Mouse (Mus musculus): ENCODE measurements around the gene Spic. TPM values are rescaled to one million over a fixed set of nuclear protein-coding genes. Genes with fewer than 3 reads are reported as not detected.

Spic gene
- polyA plus RNA-seq (2015; fragmentation: Nextera tagmentation; extraction: Ambion mirVana), result 0.09 TPM in 1 of 2 replicates, not detected in the other

DNA sequence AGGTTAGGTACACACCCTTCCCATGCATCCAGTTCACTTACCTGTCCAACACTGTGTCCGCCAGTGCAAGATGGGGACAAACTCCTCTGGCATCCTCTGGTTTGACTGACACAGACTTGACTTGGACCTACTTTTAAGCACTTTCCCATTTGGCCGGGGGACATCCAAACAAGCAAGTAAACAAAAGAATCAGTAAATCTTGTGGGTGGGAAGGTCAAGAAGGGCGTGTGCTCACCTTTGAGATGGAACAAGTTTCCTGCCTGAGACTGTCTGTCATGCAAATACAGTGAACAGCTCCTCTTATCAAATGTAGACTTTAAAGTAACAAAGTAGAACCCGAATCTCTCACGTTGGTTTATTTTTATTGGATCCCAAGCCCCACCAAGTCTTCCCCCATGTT lies at the start of gene Spic:
Spic (minus strand) TSS at position 91 of the 400 bp plus-strand sequence.
- H3K9ac ChIP-seq, result no peak within 1 kb of the TSS

GRCm38 (mm10) chr10:88732309-88732622 lies 47.5 kb upstream of the Spic start:
- Histone ChIP-seq H3K4me3 (peak overlapping the region; percentile 97), H3K9ac (peak overlapping the region; percentile 97), H3K9me3 (no peaks in the 10 kb centered on the region), H3K27ac (no peak overlapping the region), H3K4me2 (peak overlapping the region; percentile 97), H3K27me3 (0 out of 2 replicates have a peak, but pooled peaks cover 5% of the 10 kb centered on the region), H3K36me3 (peaks cover 5% of the 10 kb centered on the region), H3K4me1 (replicated peaks) (peaks cover 19% of the 10 kb centered on the region)
- 19% methylated on average over 6 of the region's 6 CpGs for WGBS
- ATAC-seq (ENCODE audit: low FRiP score), result no peak

More for the DNA sequence above, at the start of gene Spic:
- Histone ChIP-seq H3K4me2 (no peak within 1 kb of the TSS), H3K9me3 (no peaks in the 10 kb centered on the region), H3K4me1 (replicated peaks) (no peaks in the 10 kb centered on the region), H3K4me3 (no peak within 1 kb of the TSS), H3K27ac (no peak within 1 kb of the TSS), H3K27me3 (no peaks in the 10 kb centered on the region), H3K36me3 (no peaks in the 10 kb centered on the region)
- no peak for ATAC-seq (ENCODE audit: low FRiP score)
- WGBS, result 67% methylated on average over 5 of the region's 5 CpGs

DNA sequence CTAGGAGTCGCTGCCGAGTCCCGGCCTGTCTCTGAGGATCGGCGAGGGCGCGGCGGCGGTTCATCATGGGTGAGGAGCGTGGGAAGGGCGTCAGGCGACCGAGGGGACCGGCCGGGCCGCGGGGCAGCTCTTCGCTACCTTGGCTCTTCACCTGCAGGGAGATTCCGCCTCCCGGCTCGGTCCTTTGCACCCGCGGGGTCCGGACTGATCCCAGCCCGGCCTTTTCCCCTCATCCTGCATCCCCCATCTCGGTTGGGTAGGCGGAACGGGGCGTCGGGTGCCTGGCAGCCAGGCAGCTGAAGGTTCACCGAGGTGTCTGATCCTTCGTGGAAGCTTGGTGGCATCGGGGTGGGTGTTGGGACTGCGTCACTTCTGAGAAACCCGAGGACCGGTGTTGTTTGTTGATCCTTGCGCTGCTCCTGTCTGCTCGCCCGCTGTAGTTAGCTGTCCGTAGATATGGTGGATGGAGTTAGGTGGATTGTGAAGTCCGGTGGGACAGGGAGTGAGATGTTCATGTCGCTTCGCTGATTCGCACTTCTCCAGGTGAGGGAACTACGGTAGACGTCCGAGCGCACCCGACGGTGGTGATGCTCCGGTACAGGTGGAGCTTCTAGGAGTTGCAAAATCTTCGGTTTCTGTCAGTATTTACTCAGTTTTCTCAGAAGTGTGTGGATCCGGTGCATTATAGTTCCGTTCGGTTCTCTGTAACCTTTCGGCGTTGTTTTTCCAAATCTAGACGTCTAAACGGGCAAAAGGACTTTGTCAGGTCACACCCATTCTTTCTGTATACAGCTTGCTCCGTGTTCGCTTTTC lies 46.9 kb upstream of the Spic start:
- peak; percentile 61 for ATAC-seq (ENCODE audit: low FRiP score)
- peaks cover 3% of the 10 kb centered on the region for H3K36me3 ChIP-seq
- H3K27ac ChIP-seq, result peak overlapping the region; percentile 79
- peak overlapping the region; percentile 97 for H3K9ac ChIP-seq
- H3K4me1 ChIP-seq (replicated peaks), result peaks cover 19% of the 10 kb centered on the region
- WGBS, result 3% methylated on average over 61 of the region's 61 CpGs
- H3K27me3 ChIP-seq, result 0 out of 2 replicates have a peak, but pooled peaks cover 5% of the 10 kb centered on the region
- H3K4me2 ChIP-seq, result peak overlapping the region; percentile 97
- no peaks in the 10 kb centered on the region for H3K9me3 ChIP-seq
- H3K4me3 ChIP-seq, result peak overlapping the region; percentile 97

DNA sequence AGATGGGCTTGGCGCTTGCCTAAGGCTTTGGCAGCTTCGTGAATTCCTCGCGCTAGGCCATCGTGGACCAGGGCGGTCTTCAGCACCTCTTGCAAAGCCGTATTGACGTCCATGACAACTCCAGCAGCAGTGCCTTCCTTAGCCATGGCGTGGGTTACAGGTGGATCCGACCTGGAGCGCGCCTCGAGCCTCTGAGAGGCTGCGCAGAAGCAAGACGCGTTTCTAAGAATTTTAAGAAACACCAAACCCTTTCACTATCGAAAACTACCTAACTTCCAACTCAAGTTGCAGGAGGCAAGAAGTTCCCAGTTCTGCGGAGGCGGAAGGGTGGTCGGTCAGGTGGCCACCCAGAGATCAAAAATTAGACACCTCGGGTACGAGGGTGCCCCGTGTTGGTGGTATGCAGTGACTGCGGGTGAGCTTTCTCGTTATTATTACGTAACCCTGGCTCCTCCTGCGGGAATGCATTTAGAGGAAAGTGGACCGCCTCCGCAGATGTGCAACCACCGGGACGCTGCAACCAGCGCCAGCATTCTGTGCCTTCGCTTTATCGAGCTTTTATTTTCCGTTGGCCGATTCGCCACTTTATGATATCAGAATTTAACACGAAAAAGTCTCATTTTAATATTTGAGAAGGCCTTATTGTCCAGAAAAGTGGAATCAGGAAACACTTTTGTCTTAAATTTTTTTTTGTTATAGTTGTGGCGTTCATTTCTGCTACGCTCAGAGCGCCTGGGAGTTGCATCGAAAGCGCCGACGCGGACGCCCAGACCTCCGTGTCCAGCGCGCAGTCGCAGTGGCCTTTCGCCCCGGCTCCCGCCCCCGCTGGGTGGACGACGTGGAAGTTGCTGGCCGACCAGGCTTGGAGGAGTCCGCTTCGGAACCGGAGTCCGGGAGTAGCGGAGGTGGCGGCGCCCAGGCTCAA lies 46.0 kb upstream of the Spic start, which contains the start of gene Arl1:
Arl1 (plus strand) TSS at position 288 of the 925 bp plus-strand sequence.
- Histone ChIP-seq H3K4me1 (replicated peaks) (peaks cover 19% of the 10 kb centered on the region), H3K4me2 (peak within 1 kb of the TSS; percentile 97), H3K9me3 (no peaks in the 10 kb centered on the region), H3K4me3 (peak within 1 kb of the TSS; percentile 97), H3K27me3 (0 out of 2 replicates have a peak, but pooled peaks cover 5% of the 10 kb centered on the region), H3K9ac (peak within 1 kb of the TSS; percentile 97), H3K27ac (peak within 1 kb of the TSS; percentile 79), H3K36me3 (no peaks in the 10 kb centered on the region)
- peak; percentile 98 for ATAC-seq (ENCODE audit: low FRiP score)
- WGBS, result under 1% methylated on average over 65 of the region's 65 CpGs

- Histone ChIP-seq H3K4me3 (no peak overlapping the region), H3K27ac (no peak overlapping the region), H3K36me3 (no peaks in the 10 kb centered on the region), H3K27me3 (0 out of 2 replicates have a peak, but pooled peaks cover 9% of the 10 kb centered on the region), H3K4me2 (no peak overlapping the region), H3K9ac (no peak overlapping the region), H3K4me1 (replicated peaks) (peaks cover 18% of the 10 kb centered on the region), H3K9me3 (no peaks in the 10 kb centered on the region)
- ATAC-seq (ENCODE audit: low FRiP score), result no peak
- WGBS, result 77% methylated on average over 8 of the region's 8 CpGs
Measured at GRCm38 (mm10) chr10:88728166-88728565, 43.4 kb upstream of the Spic start.

GRCm38 (mm10) chr10:88727128-88727527 lies 42.3 kb upstream of the Spic start:
- H3K27ac ChIP-seq, result no peak overlapping the region
- peaks cover 9% of the 10 kb centered on the region for H3K4me1 ChIP-seq (replicated peaks)
- H3K4me3 ChIP-seq, result no peak overlapping the region
- 77% methylated on average over 1 of the region's 1 CpGs for WGBS
- no peak overlapping the region for H3K9ac ChIP-seq
- H3K4me2 ChIP-seq, result no peak overlapping the region
- no peaks in the 10 kb centered on the region for H3K9me3 ChIP-seq
- 0 out of 2 replicates have a peak, but pooled peaks cover 9% of the 10 kb centered on the region for H3K27me3 ChIP-seq
- no peaks in the 10 kb centered on the region for H3K36me3 ChIP-seq
- no peak for ATAC-seq (ENCODE audit: low FRiP score)

- WGBS, result 61% methylated on average over 2 of the region's 2 CpGs
- Histone ChIP-seq H3K4me1 (replicated peaks) (peaks cover 2% of the 10 kb centered on the region), H3K27ac (no peak overlapping the region), H3K9ac (no peak overlapping the region), H3K9me3 (no peaks in the 10 kb centered on the region), H3K4me3 (no peak overlapping the region), H3K27me3 (0 out of 2 replicates have a peak, but pooled peaks cover 9% of the 10 kb centered on the region), H3K4me2 (no peak overlapping the region), H3K36me3 (no peaks in the 10 kb centered on the region)
- no peak for ATAC-seq (ENCODE audit: low FRiP score)
Measured at GRCm38 (mm10) chr10:88725343-88725742, 40.5 kb upstream of the Spic start.

GRCm38 (mm10) chr10:88719618-88720017 lies 34.8 kb upstream of the Spic start:
- H3K4me2 ChIP-seq, result no peak overlapping the region
- 88% methylated on average over 1 of the region's 1 CpGs for WGBS
- H3K36me3 ChIP-seq, result no peaks in the 10 kb centered on the region
- H3K9me3 ChIP-seq, result no peaks in the 10 kb centered on the region
- 0 out of 2 replicates have a peak, but pooled peaks cover 2% of the 10 kb centered on the region for H3K27me3 ChIP-seq
- no peak overlapping the region for H3K27ac ChIP-seq
- H3K4me1 ChIP-seq (replicated peaks), result no peaks in the 10 kb centered on the region
- H3K9ac ChIP-seq, result no peak overlapping the region
- no peak for ATAC-seq (ENCODE audit: low FRiP score)
- H3K4me3 ChIP-seq, result no peak overlapping the region

DNA sequence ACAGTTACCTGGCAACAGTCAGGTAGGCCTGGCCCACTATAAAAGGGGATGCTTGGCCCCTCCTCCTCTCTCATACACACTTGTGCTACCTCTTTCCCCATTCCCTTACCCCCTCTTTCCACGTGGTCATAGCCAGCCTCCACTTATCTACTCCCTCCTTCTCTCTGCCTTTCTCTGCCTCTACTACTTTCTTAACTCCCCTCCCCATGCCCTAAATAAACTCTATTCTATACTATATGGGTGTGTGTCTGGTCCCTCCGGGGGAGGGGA lies 32.9 kb upstream of the Spic start:
- Histone ChIP-seq H3K27me3 (no peaks in the 10 kb centered on the region), H3K36me3 (no peaks in the 10 kb centered on the region), H3K9ac (no peak overlapping the region), H3K4me1 (replicated peaks) (no peaks in the 10 kb centered on the region), H3K4me2 (no peak overlapping the region), H3K4me3 (no peak overlapping the region), H3K27ac (no peak overlapping the region), H3K9me3 (no peaks in the 10 kb centered on the region)
- no peak for ATAC-seq (ENCODE audit: low FRiP score)
- 51% methylated on average over 2 of the region's 2 CpGs for WGBS

GRCm38 (mm10) chr10:88716986-88717755 lies 32.4 kb upstream of the Spic start:
- H3K4me3 ChIP-seq, result no peak overlapping the region
- H3K27ac ChIP-seq, result no peak overlapping the region
- H3K4me2 ChIP-seq, result no peak overlapping the region
- H3K9ac ChIP-seq, result no peak overlapping the region
- 63% methylated on average over 13 of the region's 13 CpGs for WGBS
- no peaks in the 10 kb centered on the region for H3K9me3 ChIP-seq
- no peaks in the 10 kb centered on the region for H3K4me1 ChIP-seq (replicated peaks)
- H3K36me3 ChIP-seq, result no peaks in the 10 kb centered on the region
- no peaks in the 10 kb centered on the region for H3K27me3 ChIP-seq
- no peak for ATAC-seq (ENCODE audit: low FRiP score)

DNA sequence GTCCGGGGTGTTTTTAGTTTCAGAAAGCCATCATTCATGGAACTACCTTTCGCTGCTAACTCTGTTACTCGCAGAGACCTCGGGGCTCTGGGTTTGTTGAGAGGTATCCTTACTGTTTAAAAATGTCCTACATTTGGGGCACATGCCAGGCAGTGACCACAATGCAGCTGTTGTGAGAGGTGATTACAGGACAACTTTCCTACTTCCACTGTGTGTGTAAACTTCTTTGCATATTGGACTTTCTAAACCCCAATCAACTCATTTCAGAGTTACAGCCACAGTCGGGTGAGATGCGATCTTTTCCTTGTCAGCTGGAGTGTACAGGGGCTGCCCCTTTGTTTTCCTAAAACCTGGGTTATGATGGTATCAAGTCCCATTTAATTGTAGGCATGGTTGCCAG lies 30.8 kb upstream of the Spic start:
- H3K4me2 ChIP-seq, result no peak overlapping the region
- no peak for ATAC-seq (ENCODE audit: low FRiP score)
- no peak overlapping the region for H3K27ac ChIP-seq
- H3K9ac ChIP-seq, result no peak overlapping the region
- no peak overlapping the region for H3K4me3 ChIP-seq
- WGBS, result 82% methylated on average over 6 of the region's 6 CpGs
- no peaks in the 10 kb centered on the region for H3K27me3 ChIP-seq
- H3K36me3 ChIP-seq, result no peaks in the 10 kb centered on the region
- no peaks in the 10 kb centered on the region for H3K9me3 ChIP-seq
- H3K4me1 ChIP-seq (replicated peaks), result no peaks in the 10 kb centered on the region

DNA sequence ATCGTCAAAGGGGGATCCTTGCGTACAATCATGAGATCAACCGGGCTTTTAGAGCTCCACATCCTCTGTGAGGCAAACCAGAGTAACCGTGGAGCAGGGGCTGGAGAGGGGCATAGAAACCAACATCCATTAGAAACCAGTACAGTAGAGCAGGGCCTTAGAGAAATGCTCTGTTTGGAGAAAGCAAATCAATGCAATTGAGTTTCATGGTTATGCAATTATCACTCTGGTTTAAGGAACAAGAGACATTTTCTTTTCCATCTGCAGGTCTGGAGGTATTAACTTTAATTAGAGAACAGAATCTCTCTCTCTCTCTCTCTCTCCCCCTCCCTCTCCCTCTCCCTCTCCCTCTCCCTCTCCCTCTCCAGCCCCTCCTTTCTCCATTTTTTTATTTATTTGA lies 29.9 kb upstream of the Spic start:
- Histone ChIP-seq H3K27ac (no peak overlapping the region), H3K4me3 (no peak overlapping the region), H3K9me3 (no peaks in the 10 kb centered on the region), H3K9ac (no peak overlapping the region), H3K4me2 (no peak overlapping the region), H3K27me3 (no peaks in the 10 kb centered on the region), H3K4me1 (replicated peaks) (no peaks in the 10 kb centered on the region), H3K36me3 (no peaks in the 10 kb centered on the region)
- ATAC-seq (ENCODE audit: low FRiP score), result no peak
- WGBS, result 85% methylated on average over 4 of the region's 4 CpGs
